Mouse (Mus musculus): ENCODE measurements at regions not wholly inside any gene's neighbourhood (a gene's known extent, or its start where the extent isn't known, plus 50 kb on each side); places are given as distances from the start of the nearest gene placed in this dataset.

GRCm38 (mm10) chr2:159287996-159288563, 493.5 kb downstream of the Dhx35 start:
- TF ChIP-seq CTCF (IDR thresholded peaks at IDR 0.05; ENCODE audit: low read depth), result no peak
- H3K27me3 ChIP-seq (ENCODE audit: insufficient read depth, low read length), result no peaks in the 10 kb centered on the region
- H3K4me1 ChIP-seq (ENCODE audit: insufficient read depth), result no peaks in the 10 kb centered on the region
- no peaks in the 10 kb centered on the region for H3K36me3 ChIP-seq (ENCODE audit: insufficient read depth)
- no peak overlapping the region for H3K4me2 ChIP-seq
- WGBS, result 65% methylated on average over 6 of the region's 6 CpGs
- H3K9ac ChIP-seq, result no peak overlapping the region
- H3K9me3 ChIP-seq (ENCODE audit: low read depth, low read length), result no peaks in the 10 kb centered on the region
- DNase-seq, result no peak
- H3K27ac ChIP-seq (ENCODE audit: low read depth), result no peak overlapping the region
- ATAC-seq (ENCODE audit: insufficient read depth), result no peak
- H3K4me3 ChIP-seq (ENCODE audit: low read depth, low read length), result no peak overlapping the region

- 26% methylated on average over 1 of the region's 1 CpGs for WGBS
- H3K27me3 ChIP-seq (ENCODE audit: insufficient read depth, low read length), result no peaks in the 10 kb centered on the region
- no peak overlapping the region for H3K4me3 ChIP-seq (ENCODE audit: low read depth, low read length)
- peak; percentile 49; the same call in 1 of the 2 replicates for ATAC-seq (ENCODE audit: insufficient read depth)
- H3K9me3 ChIP-seq (ENCODE audit: low read depth, low read length), result no peaks in the 10 kb centered on the region
- no peaks in the 10 kb centered on the region for H3K4me1 ChIP-seq (ENCODE audit: insufficient read depth)
- no peak overlapping the region for H3K4me2 ChIP-seq
- H3K36me3 ChIP-seq (ENCODE audit: insufficient read depth), result no peaks in the 10 kb centered on the region
- H3K9ac ChIP-seq, result no peak overlapping the region
- no peak for TF ChIP-seq CTCF (IDR thresholded peaks at IDR 0.05; ENCODE audit: low read depth)
- H3K27ac ChIP-seq (ENCODE audit: low read depth), result no peak overlapping the region
- DNase-seq, result peak; percentile 76
Measured at GRCm38 (mm10) chr2:159290081-159290480, 495.5 kb downstream of the Dhx35 start.

GRCm38 (mm10) chr2:159307001-159307400, 512.4 kb downstream of the Dhx35 start:
- DNase-seq (no peak), ATAC-seq (ENCODE audit: insufficient read depth) (no peak)
- Histone ChIP-seq H3K9me3 (ENCODE audit: low read depth, low read length) (no peaks in the 10 kb centered on the region), H3K27me3 (ENCODE audit: insufficient read depth, low read length) (no peaks in the 10 kb centered on the region), H3K36me3 (ENCODE audit: insufficient read depth) (no peaks in the 10 kb centered on the region), H3K4me2 (no peak overlapping the region), H3K9ac (no peak overlapping the region), H3K4me3 (ENCODE audit: low read depth, low read length) (no peak overlapping the region), H3K27ac (ENCODE audit: low read depth) (no peak overlapping the region), H3K4me1 (ENCODE audit: insufficient read depth) (no peaks in the 10 kb centered on the region)
- no peak for TF ChIP-seq CTCF (IDR thresholded peaks at IDR 0.05; ENCODE audit: low read depth)
- 56% methylated on average over 7 of the region's 7 CpGs for WGBS

- ATAC-seq (ENCODE audit: insufficient read depth) (peak; percentile 65; the same call in 1 of the 2 replicates), DNase-seq (peak; percentile 60)
- Histone ChIP-seq H3K9ac (no peak overlapping the region), H3K4me2 (no peak overlapping the region), H3K27ac (ENCODE audit: low read depth) (no peak overlapping the region), H3K27me3 (ENCODE audit: insufficient read depth, low read length) (no peaks in the 10 kb centered on the region), H3K4me3 (ENCODE audit: low read depth, low read length) (no peak overlapping the region), H3K9me3 (ENCODE audit: low read depth, low read length) (no peaks in the 10 kb centered on the region), H3K4me1 (ENCODE audit: insufficient read depth) (no peaks in the 10 kb centered on the region), H3K36me3 (ENCODE audit: insufficient read depth) (no peaks in the 10 kb centered on the region)
- 32% methylated on average over 3 of the region's 3 CpGs for WGBS
- no peak for TF ChIP-seq CTCF (IDR thresholded peaks at IDR 0.05; ENCODE audit: low read depth)
Measured at GRCm38 (mm10) chr2:159334711-159335110, 540.1 kb downstream of the Dhx35 start.

- no peaks in the 10 kb centered on the region for H3K27me3 ChIP-seq (ENCODE audit: insufficient read depth, low read length)
- TF ChIP-seq CTCF (IDR thresholded peaks at IDR 0.05; ENCODE audit: low read depth), result no peak
- H3K4me2 ChIP-seq, result no peak overlapping the region
- H3K9me3 ChIP-seq (ENCODE audit: low read depth, low read length), result no peaks in the 10 kb centered on the region
- H3K4me3 ChIP-seq (ENCODE audit: low read depth, low read length), result no peak overlapping the region
- WGBS, result 55% methylated on average over 2 of the region's 2 CpGs
- no peak for DNase-seq
- no peak overlapping the region for H3K9ac ChIP-seq
- no peak for ATAC-seq (ENCODE audit: insufficient read depth)
- H3K27ac ChIP-seq (ENCODE audit: low read depth), result no peak overlapping the region
- no peaks in the 10 kb centered on the region for H3K4me1 ChIP-seq (ENCODE audit: insufficient read depth)
- H3K36me3 ChIP-seq (ENCODE audit: insufficient read depth), result no peaks in the 10 kb centered on the region
Measured at GRCm38 (mm10) chr2:159336646-159337045, 542.0 kb downstream of the Dhx35 start.

GRCm38 (mm10) chr2:159343624-159344560, 549.3 kb downstream of the Dhx35 start:
- DNase-seq (peak; percentile 60), ATAC-seq (ENCODE audit: insufficient read depth) (peak; percentile 63; the same call in 1 of the 2 replicates)
- no peaks in the 10 kb centered on the region for H3K36me3 ChIP-seq (ENCODE audit: insufficient read depth)
- H3K27me3 ChIP-seq (ENCODE audit: insufficient read depth, low read length), result no peaks in the 10 kb centered on the region
- no peaks in the 10 kb centered on the region for H3K4me1 ChIP-seq (ENCODE audit: insufficient read depth)
- no peak overlapping the region for H3K9ac ChIP-seq
- no peaks in the 10 kb centered on the region for H3K9me3 ChIP-seq (ENCODE audit: low read depth, low read length)
- no peak overlapping the region for H3K4me3 ChIP-seq (ENCODE audit: low read depth, low read length)
- WGBS, result 35% methylated on average over 5 of the region's 5 CpGs
- no peak overlapping the region for H3K27ac ChIP-seq (ENCODE audit: low read depth)
- no peak for TF ChIP-seq CTCF (IDR thresholded peaks at IDR 0.05; ENCODE audit: low read depth)
- no peak overlapping the region for H3K4me2 ChIP-seq

GRCm38 (mm10) chr2:159354247-159354646, 559.6 kb downstream of the Dhx35 start:
- 56% methylated on average over 2 of the region's 2 CpGs for WGBS
- H3K27ac ChIP-seq (ENCODE audit: low read depth), result no peak overlapping the region
- no peak overlapping the region for H3K9ac ChIP-seq
- peak; percentile 38 for DNase-seq
- H3K4me1 ChIP-seq (ENCODE audit: insufficient read depth), result no peaks in the 10 kb centered on the region
- TF ChIP-seq CTCF (IDR thresholded peaks at IDR 0.05; ENCODE audit: low read depth), result no peak
- H3K9me3 ChIP-seq (ENCODE audit: low read depth, low read length), result no peaks in the 10 kb centered on the region
- no peak for ATAC-seq (ENCODE audit: insufficient read depth)
- H3K4me3 ChIP-seq (ENCODE audit: low read depth, low read length), result no peak overlapping the region
- no peak overlapping the region for H3K4me2 ChIP-seq
- H3K36me3 ChIP-seq (ENCODE audit: insufficient read depth), result no peaks in the 10 kb centered on the region
- H3K27me3 ChIP-seq (ENCODE audit: insufficient read depth, low read length), result no peaks in the 10 kb centered on the region

All from lung, embryonic 14.5 days (tissue).